Mouse (Mus musculus): ENCODE data around the gene Slc7a12.

The Slc7a12 gene

DNA sequence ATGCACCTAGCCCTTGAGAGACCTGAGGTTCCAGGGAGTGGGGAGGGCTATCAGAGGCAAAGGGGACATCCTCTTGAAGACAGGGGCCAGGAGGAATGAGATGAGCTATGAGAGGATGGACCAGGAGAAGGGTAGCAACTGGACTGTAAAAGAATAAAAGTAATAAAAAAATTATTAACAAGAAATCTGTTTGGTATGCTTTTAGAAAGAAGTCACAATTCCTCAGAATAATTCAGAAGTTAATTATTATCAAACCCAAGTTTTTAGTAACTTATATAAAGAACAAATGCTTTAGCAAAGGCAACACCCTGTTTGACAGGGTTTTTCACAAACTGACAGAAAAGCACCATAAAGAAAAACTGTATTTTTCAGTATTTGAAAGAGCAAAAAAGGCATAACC, at the start of gene Slc7a12:
Gene Slc7a12, plus strand, starts transcription at position 301 of the 400 bp plus-strand sequence.
- DNase-seq (ENCODE audit: low read depth in 1 of 2, low spot score in 2 of 2): no peak

GRCm38 (mm10) chr3:14432381-14432780, 48.1 kb upstream of the Slc7a12 start:
- no peak for DNase-seq (ENCODE audit: low read depth in 1 of 2, low spot score in 2 of 2)

GRCm38 (mm10) chr3:14446015-14446414, 34.5 kb upstream of the Slc7a12 start:
- no peak for DNase-seq (ENCODE audit: low read depth in 1 of 2, low spot score in 2 of 2)

GRCm38 (mm10) chr3:14446691-14447090, 33.8 kb upstream of the Slc7a12 start:
- no peak for DNase-seq (ENCODE audit: low read depth in 1 of 2, low spot score in 2 of 2)

All from monocyte, adult 2 months (primary cell).